Mouse (Mus musculus): ENCODE measurements around the gene Dlg2.

- TF ChIP-seq GATA1 (IDR thresholded peaks at IDR 0.05; ENCODE audit: borderline replicate concordance, low read length) (no peak), FLI1 (IDR thresholded peaks at IDR 0.05; ENCODE audit: low read length) (no peak)
Observed at GRCm38 (mm10) chr7:92427280-92427679, 1950.8 kb downstream of the Dlg2 start.
